Mouse (Mus musculus): ENCODE measurements around the gene Pspc1.
"Not testable (repeated sequence)": the region's sequence is repeated elsewhere in the genome, so short reads cannot be mapped to it uniquely, and the experiment has no call there.

Gene Pspc1

DNA sequence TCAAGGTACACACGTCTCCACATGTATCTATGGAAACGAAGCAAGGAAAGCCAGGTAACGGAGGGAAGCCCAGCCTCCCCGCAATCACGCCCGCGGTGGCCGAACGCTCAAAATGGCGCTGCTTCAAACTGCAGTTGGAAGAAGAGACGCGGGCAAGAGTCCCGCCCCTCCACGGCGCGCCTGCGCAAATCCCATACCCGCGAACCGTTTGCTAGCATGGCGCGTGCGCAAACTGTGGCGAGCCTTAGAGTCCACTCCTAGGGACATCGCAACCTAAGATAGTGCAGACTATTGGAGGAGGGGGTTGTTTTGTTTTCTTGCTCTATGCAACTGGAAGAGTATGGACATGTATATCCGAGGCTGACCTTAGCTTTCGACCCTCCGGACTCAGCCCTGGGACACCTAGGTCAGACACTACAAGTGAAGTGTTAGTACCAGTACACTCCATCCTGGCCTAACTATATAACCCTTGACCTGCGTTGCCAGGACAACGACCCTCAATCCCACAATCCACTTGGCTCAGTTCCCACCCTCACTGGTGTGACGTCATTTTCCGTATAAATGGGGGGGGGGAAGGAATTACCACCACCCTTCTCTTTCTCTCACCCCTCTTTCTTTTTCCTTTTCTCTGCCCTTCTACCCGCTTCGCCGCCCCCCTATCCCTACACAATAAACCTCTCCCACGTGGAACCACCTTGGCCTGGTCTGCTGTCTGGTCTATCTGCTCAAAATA, at the start of gene Pspc1:
TSS of gene Pspc1 (minus strand) at position 117 of the 733 bp plus-strand sequence.
- peak; percentile 97 for DNase-seq

DNA sequence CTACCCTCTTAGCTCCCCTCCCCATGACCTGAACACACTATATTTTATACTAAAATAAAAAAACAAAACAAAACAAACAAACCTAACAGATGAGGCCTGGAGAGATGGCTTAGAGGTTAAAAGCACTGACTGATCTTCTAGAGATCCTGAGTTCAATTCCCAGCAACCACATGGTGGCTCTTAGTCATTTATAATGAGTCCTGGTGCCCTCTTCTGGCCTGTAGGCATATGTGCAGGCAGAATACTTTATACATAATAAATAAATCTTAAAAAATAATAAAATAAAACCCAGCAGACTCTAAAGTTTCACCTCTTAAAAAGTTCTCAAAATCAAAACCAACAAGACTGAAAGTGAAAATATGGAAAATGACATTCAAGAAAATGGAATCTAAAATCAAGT, 46.4 kb upstream of the Pspc1 start:
- DNase-seq, result peak; percentile 41 to 53

DNA sequence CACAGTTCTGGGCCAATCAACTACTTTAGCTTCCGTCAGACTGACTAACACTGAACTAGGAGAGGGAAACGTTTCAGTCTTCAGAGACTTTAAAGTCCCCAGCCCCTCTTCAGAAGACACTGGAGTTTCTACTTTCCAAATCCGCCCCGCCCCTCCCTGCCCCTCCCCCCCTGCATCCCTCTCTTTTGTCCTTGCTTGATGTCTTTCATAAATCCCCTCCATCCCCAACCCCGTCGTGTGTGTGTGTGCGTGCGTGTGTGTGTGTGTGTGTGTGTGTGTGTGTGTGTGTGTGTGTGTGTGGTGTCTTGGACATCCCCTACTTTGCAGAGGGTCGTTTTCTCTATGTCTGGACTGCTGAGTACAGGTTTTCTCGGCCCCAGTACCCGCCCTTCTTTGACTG, 39.5 kb upstream of the Pspc1 start:
- no peak for DNase-seq

- no peak for DNase-seq
These were observed 39.0 kb upstream of the Pspc1 start for GRCm38 (mm10) chr14:56817131-56817530.

GRCm38 (mm10) chr14:56816541-56816940, 38.4 kb upstream of the Pspc1 start:
- DNase-seq, result no peak

DNA sequence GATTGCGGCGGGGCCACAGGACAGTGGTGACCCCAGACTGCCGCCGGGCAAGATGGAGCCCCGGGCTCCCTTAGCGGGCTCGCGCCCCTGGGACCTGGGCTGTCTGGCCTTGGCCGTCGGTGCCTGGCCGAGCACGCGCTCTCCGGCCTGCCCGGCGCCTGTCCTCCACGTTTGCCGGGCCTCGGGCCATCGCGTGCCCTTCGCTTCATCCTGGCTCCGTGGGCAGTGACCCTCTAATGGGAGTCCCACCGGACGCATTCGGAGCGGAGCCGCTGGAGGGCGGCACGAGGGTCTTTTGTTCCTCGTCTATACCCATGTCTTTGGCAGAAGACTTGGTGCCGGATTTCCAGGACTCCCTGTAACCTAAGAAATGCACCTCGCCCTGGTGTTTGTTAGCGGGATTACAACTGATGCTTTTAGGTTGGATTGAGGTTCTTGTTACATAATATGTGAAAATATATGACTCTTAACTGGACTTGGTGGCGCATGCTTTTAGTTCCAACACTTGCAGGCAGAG, 34.5 kb upstream of the Pspc1 start:
- DNase-seq, result peak; percentile 83 to 87

GRCm38 (mm10) chr14:56811701-56812339, 33.7 kb upstream of the Pspc1 start, which contains the start of gene Zmym5:
Gene Zmym5 (minus strand): TSS chr14:56811716.
- DNase-seq, result peak; percentile 87 to 90

DNA sequence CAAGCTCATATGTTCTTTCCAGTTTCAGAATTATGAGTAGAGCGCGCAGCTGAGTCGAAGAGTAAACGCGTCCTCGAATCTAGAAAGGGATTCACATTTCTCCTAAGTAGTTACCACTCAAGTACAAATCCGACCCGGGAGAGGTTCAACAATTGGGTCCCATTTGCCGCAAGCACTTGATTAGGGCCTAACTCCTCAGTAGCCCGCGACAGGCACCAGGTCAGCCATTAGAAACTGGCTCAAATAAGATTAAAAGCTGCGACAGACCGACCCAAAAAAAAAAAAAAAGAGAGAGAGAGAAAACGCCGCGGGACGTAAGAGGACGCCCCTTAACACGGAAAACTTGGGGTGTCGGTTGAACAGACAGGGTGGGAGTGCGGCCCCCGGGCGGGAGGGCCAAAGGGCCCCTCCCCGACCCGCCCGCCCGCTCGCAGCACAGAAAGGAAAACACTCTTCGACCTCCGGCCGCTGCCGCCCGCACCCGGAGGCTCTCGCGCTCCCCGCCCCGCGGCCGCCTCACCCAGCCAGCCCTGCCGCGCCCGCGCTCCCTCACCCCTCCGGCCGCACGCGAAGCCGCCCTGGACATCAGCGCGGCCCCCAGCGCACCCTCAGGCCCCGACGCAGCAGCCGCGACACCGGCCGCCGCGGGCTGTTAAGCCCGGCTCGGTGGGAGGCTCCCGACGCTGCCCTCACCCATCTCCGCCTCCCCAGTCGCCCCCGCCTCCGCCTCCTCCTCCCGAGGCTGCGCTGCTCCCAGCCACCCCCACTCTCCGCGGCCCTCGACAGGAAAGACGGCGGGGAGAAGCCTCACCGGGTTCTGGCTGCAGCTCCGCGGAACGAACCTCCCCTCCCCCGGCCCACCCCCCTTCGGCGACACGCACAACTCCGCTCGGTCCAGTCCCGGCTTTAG, 32.9 kb upstream of the Pspc1 start:
- DNase-seq, result peak; percentile 42 to 56

DNA sequence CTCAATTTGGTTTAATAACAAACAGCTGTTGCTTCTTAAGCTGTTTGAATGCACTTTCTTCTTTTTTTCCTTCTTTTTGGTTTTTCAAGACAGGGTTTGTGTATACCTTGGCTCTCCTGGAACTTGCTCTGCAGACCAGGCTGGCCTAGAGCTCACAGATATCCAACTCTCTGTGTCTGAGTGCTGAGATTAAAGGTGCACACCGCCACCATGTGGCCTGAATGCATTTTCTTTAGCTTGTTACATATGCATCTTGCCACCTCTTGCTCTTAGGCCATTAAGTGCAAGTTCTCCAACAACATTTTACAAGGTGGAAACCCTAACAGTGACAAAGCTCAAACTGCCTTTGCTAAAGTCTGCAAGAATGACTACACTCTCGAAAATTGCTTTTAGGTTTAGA, 15.1 kb upstream of the Pspc1 start:
- DNase-seq, result peak; percentile 63 to 67

- DNase-seq, result no peak
These were observed 6.5 kb upstream of the Pspc1 start for GRCm38 (mm10) chr14:56784575-56784974.

DNA sequence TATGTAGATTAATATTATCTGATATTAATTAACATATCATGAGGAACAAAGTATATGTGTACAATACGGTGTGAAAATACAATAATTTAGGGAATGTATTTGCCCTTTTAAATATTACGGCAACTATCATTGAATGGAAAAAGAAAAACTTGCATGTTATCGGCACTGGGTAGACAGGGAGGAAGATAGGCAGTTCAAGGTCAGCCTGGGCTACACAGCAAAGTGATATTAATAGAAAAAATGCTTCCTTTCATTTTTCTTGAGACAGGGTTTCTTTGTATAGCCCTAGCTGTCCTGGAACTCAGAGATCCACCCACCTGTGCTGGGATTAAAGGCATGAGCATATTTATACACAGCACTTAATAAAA, 801 bp upstream of the Pspc1 start:
- no peak for DNase-seq

DNA sequence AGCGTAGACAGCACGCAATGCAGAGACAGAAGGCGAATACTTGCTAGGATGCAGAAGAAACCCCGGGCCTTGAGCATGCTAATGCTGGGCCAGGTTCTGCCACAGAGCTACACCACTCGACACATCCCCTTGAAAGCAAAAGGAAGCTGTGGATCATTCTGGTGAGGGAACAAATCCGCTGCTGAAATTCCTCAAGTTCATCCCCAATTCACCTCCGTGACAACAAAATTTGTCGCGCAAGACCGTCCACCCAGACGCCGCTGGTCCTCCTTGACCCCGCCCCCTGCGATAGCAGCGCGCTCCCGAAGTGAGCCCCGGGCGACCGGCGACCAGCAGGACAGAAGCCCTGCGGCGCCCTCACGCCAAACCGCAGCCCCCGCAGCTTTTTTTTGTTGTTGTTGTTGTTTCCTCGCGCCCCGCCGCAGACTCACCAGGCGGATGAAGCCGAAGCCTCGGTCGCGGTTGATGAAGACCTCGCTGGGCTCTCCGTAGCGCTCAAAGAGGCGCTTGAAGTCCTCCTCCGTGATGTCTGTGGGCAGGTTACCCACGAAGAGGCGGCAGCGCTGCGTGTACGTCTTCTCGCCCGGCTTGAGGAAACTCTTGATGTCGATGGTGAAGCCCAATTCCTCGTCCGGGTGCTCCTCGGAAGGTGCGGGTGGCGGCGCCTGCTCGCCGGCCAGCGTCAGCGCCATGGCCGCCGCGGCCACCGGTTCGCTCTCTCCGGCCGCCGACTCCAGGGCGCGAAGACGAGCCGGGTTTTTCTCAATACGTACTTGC, 568 bp downstream of the Pspc1 start:
- peak; percentile 65 to 69 for DNase-seq

- peak; percentile 25 to 37 for DNase-seq
These were observed 1.4 kb downstream of the Pspc1 start for GRCm38 (mm10) chr14:56776571-56777238.

DNA sequence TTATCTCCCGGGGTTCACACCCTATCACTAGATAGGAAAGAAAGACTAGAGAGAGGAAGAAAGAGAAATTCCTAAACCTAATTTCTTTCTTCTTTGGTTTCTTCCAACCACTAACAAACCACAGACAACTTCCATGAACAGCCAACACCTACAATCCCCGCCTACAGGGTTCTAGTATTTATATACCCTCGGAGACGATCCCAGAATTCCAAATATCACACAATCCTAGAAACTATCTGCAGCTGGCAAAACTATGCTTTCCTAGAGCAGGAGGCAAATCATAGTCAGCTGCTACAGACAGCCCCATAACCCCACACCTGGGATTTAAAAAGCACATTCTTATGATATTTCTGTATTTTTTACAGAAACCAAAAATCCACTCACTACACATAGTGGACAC, 2.7 kb downstream of the Pspc1 start:
- DNase-seq, result no peak

DNA sequence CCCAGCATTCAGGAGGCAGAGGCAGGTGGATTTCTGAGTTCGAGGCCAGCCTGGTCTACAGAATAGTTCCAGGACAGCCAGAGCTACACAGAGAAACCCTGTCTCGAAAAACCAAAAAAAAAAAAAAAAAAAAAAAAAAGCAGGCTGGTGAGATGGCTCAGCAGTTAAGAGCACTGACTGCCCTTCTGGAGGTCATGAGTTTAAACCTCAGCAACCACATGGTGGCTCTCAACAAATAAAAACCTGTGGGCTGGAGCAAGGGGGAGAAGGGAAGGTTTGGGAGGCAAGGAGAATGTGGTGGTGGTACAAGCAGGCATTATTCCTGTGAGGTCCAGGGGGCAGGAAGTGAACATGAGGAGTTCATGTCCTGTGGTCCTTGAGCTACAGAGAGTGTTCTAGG, 11.7 kb downstream of the Pspc1 start:
- not testable (repeated sequence) for DNase-seq

GRCm38 (mm10) chr14:56765117-56765516, 13.0 kb downstream of the Pspc1 start:
- DNase-seq, result not testable (repeated sequence)

DNA sequence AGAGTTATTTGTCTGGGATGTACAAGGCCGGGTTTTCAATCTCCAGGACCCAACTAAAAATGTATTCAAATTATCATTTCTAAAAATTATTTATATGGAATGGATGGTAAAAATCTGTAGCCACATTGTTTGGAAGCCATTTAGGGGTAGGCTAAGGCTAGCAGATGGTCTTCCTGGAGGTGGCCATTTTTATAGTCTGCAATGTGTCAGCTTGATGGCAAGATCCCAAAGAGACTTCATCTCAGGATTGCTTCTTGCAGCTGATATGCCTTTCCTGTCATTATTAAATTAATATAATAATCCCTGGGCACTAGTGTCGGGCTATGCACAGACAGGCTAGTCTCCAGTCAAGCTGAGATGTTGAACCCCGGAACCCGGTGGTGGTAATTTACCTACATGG, 26.8 kb downstream of the Pspc1 start:
- DNase-seq, result no peak

DNA sequence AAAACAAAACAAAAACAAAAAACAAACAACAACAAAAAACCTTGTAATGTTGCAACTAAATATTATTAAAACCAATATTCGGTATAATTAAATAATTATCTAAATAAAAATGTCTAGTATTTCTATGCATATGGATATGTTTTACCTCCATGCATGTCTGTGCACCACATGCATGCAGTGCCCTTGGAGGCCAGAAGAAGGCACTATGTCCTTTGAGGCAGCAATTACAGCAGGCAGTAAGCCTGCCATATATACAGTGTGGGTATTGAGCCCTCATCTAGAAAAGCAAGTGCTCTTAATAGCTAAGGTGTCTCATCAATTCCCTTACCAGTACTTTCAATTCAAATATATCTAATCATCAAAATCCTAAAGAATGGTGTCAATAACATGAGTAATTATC, 37.9 kb downstream of the Pspc1 start:
- DNase-seq, result no peak

DNA sequence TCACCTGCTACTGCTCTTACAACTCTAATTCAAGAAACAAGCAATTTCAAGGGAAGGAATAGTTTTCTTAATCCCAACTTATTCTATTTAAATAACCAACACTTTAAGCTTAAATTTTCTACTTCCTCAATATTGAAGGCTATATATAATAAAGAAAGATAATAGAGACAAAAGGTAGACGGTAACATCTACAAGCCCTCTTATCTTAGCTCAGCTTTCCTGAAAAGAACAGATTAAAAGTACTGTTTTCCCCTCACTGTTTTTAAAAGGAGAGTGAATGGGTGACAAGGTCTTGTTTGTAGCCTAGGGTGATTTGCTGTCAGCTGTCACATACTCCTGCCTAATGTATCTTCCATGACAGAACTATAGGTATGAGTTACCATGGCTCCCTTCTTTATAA, 51.6 kb downstream of the Pspc1 start:
- no peak for DNase-seq

GRCm38 (mm10) chr14:56705687-56706086, 72.4 kb downstream of the Pspc1 start:
- no peak for DNase-seq

DNA sequence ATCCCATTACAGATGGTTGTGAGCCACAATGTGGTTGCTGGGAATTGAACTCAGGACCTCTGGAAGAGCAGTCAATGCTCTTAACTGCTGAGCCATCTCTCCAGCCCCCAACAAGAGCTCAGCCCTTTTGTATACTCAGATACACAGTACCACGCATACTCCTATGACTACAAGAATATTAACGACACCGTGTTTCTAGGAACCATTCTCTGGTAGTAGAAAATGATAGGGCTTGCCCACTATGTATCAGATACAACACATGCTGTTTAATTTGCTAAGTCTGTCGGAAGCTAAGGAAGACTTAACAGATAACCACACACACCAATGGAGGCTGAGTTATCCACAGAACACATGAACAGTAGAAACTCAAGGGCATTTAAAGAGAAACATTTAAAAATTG, 75.5 kb downstream of the Pspc1 start:
- no peak for DNase-seq

DNA sequence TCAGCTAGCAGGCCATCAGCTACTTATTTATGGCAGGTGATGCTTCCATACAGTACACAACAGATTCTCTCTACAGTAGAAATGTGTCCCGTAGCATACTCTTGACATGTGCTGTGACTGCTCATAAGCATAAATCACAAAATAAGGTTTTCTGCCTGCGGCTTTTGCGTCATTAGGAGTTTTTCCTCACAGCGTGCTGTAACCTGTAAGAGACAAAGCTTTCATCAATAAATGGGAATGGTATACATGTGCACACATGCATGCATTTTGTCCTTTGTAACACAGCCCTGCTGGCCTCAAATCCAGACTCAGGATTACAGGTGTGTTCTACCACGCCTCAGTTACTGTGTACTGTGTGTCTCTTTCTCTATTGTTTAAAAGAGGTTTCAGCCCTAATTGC, 80.3 kb downstream of the Pspc1 start:
- DNase-seq, result no peak
